8 mouse cellular contexts compared by ENCODE assay signal in the genomic region with DNA sequence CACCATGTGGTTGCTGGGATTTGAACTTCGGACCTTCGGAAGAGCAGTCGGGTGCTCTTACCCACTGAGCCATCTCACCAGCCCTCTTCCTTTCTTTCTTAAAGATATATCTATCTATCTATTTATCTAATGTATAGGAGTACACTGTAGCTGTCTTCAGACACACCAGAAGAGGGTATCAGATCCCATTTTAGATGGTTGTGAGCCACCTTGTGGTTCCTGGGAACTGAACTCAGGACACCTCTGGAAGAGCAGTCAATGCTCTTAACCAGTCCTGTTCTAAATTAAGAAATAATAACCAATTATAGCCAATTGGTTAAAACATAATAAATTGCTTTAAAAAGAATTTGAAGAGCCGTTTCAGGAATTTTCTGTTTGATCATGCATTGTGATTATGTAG. TPM values are rescaled to one million over a fixed set of nuclear protein-coding genes. Genes with fewer than 3 reads are reported as not detected.
DNase-seq lines count a peak whose midpoint lies in the region; ATAC-seq and TF ChIP-seq lines count a peak whose summit lies in the region.

No protein-coding gene starts in this region.

- peak; percentile 7 for DNase-seq in embryo, embryonic 11 days
- DNase-seq in embryo, embryonic 10.5 days (ENCODE audit: low spot score), result no peak
- no peak for DNase-seq in stomach, postnatal 0 days (ENCODE audit: low spot score)
- no peak for DNase-seq in lung, postnatal 10 days

- H3K4me3 ChIP-seq in megakaryocyte, embryonic 14.5 days (replicated peaks), result peak overlapping the region; percentile 99
- peak overlapping the region; percentile 86 for H3K4me3 ChIP-seq in limb, embryonic 15.5 days
- H3K4me3 ChIP-seq in stomach, postnatal 0 days (ENCODE audit: low read depth, low read length), result peak overlapping the region; percentile 78

- peaks cover 25% of the 10 kb centered on the region for H3K4me1 ChIP-seq in megakaryocyte, embryonic 14.5 days
- H3K4me1 ChIP-seq in limb, embryonic 15.5 days, result peaks cover 4% of the 10 kb centered on the region
- H3K4me1 ChIP-seq in stomach, postnatal 0 days (replicated peaks; ENCODE audit: control insufficient read depth, insufficient read depth), result no peaks in the 10 kb centered on the region

- H3K9ac ChIP-seq in limb, embryonic 15.5 days, result no peak overlapping the region
- H3K9ac ChIP-seq in stomach, postnatal 0 days (ENCODE audit: low read length), result no peak overlapping the region

- H3K9me3 ChIP-seq in megakaryocyte, embryonic 14.5 days, result no peaks in the 10 kb centered on the region
- no peaks in the 10 kb centered on the region for H3K9me3 ChIP-seq in limb, embryonic 15.5 days
- H3K9me3 ChIP-seq in stomach, postnatal 0 days (ENCODE audit: control insufficient read depth, low read length), result no peaks in the 10 kb centered on the region

- no peak for TF ChIP-seq CTCF in stomach, postnatal 0 days (IDR thresholded peaks at IDR 0.05; ENCODE audit: low read depth)

- H3K27ac ChIP-seq in limb, embryonic 15.5 days, result no peak overlapping the region
- H3K27ac ChIP-seq in stomach, postnatal 0 days (replicated peaks), result no peak overlapping the region

- peak overlapping the region; percentile 59 for H3K4me2 ChIP-seq in limb, embryonic 15.5 days
- H3K4me2 ChIP-seq in stomach, postnatal 0 days (replicated peaks; ENCODE audit: low read depth), result peak overlapping the region; percentile 75

- WGBS in limb, embryonic 15.5 days, result 53% methylated on average over 4 of the region's 4 CpGs
- WGBS in stomach, postnatal 0 days, result 57% methylated on average over 4 of the region's 4 CpGs

- H3K27me3 ChIP-seq in megakaryocyte, embryonic 14.5 days (replicated peaks), result peaks cover 3% of the 10 kb centered on the region
- H3K27me3 ChIP-seq in limb, embryonic 15.5 days, result no peaks in the 10 kb centered on the region
- H3K27me3 ChIP-seq in stomach, postnatal 0 days (ENCODE audit: control insufficient read depth, insufficient read depth, low read length), result no peaks in the 10 kb centered on the region

- H3K36me3 ChIP-seq in megakaryocyte, embryonic 14.5 days (replicated peaks; ENCODE audit: low read length), result peaks cover 14% of the 10 kb centered on the region
- peaks cover 4% of the 10 kb centered on the region; the same call in 1 of the 2 replicates for H3K36me3 ChIP-seq in limb, embryonic 15.5 days
- no peaks in the 10 kb centered on the region for H3K36me3 ChIP-seq in stomach, postnatal 0 days (ENCODE audit: control insufficient read depth, insufficient read depth, low read length)

- TF ChIP-seq EP300 in stomach, postnatal 0 days (optimal IDR thresholded peaks at IDR 0.05), result no peak

- ATAC-seq in megakaryocyte, adult 5-6 weeks (ENCODE audit: poor library complexity, severe bottlenecking), result no peak
- ATAC-seq in limb, embryonic 15.5 days (ENCODE audit: insufficient number of reproducible peaks, low FRiP score, low TSS enrichment, low read depth), result no peak
- no peak for ATAC-seq in stomach, postnatal 0 days (ENCODE audit: low FRiP score, low TSS enrichment)
- no peak for ATAC-seq in cerebellum, adult (ENCODE audit: insufficient number of reproducible peaks, low FRiP score, low TSS enrichment)

RNA-seq across cellular contexts. Expression of a gene that starts 0.6 kb away (rescaled TPM):
- 3.0 and 32.8 TPM in 2 replicates for polyA plus RNA-seq in megakaryocyte, embryonic 14.5 days (2012; ENCODE audit: insufficient read depth, low replicate concordance)
- total RNA-seq in megakaryocyte, adult 5-6 weeks (2015), result 37.0 and 37.7 TPM in 2 replicates
- 69.6 and 86.7 TPM in 2 replicates for total RNA-seq in megakaryocyte, adult 5-6 weeks (2017)
- polyA plus RNA-seq in limb, embryonic 15.5 days (2015; fragmentation: Nextera tagmentation; extraction: Ambion mirVana), result 29.8 and 34.3 TPM in 2 replicates
- 18.1 and 19.4 TPM in 2 replicates for polyA plus RNA-seq in stomach, postnatal 0 days (2015; fragmentation: Nextera tagmentation; extraction: Ambion mirVana)

RNA-seq across cellular contexts. Expression of a gene that starts 53.1 kb away (rescaled TPM):
- polyA plus RNA-seq in megakaryocyte, embryonic 14.5 days (2012; ENCODE audit: insufficient read depth, low replicate concordance), result 0.09 TPM in 1 of 2 replicates, not detected in the other
- 0.23 and 0.29 TPM in 2 replicates for total RNA-seq in megakaryocyte, adult 5-6 weeks (2015)
- total RNA-seq in megakaryocyte, adult 5-6 weeks (2017), result 0.15 and 0.37 TPM in 2 replicates
- 59.1 and 65.0 TPM in 2 replicates for polyA plus RNA-seq in limb, embryonic 15.5 days (2015; fragmentation: Nextera tagmentation; extraction: Ambion mirVana)
- 36.1 and 36.5 TPM in 2 replicates for polyA plus RNA-seq in stomach, postnatal 0 days (2015; fragmentation: Nextera tagmentation; extraction: Ambion mirVana)

Comparison
In these comparisons a context has a peak if more than half of its experiments do, and no peak if none do; other contexts are left out.
1. RNA of a gene that starts 53.1 kb away (polyA plus RNA-seq): 59.1 to 65.0 TPM in limb, embryonic 15.5 days and 36.1 to 36.5 TPM in stomach, postnatal 0 days; 0.09 TPM in megakaryocyte, embryonic 14.5 days; every median in the first group is over 10 times any median in the second.
2. Peak in every context shown above with its lines, with median percentiles within 50 percentile points of each other: H3K4me3 ChIP-seq.